Mouse (Mus musculus) small intestine, adult 2 months (tissue): ENCODE data around the gene Slc9a5. TPM values are rescaled to one million over a fixed set of nuclear protein-coding genes. Genes with fewer than 3 reads are reported as not detected.

Source experiments
- H3K27ac ChIP-seq: fragments of 200-500 bp; 2 replicates; pipeline ENCODE4 v1.5.1; 2012; ENCODE audit warnings: low read depth, low read length, control low read depth, inconsistent platforms; ENCODE audit not compliant: insufficient read depth
- H3K27me3 ChIP-seq: fragments of 200-500 bp; 2 replicates; pipeline ENCODE4 v1.6.1; 2012; ENCODE audit warnings: mild to moderate bottlenecking, moderate library complexity, low read length, inconsistent platforms; ENCODE audit not compliant: control insufficient read depth, insufficient read depth
- H3K36me3 ChIP-seq: fragments of 200-500 bp; 2 replicates; pipeline ENCODE4 v1.6.1; 2012; ENCODE audit warnings: mild to moderate bottlenecking, low read length, control low read depth, inconsistent platforms; ENCODE audit not compliant: control insufficient read depth, insufficient read depth
- H3K4me1 ChIP-seq: fragments of 200-500 bp; 2 replicates; pipeline ENCODE4 v1.6.1; 2012; ENCODE audit warnings: low read length, inconsistent platforms, mixed read lengths; ENCODE audit not compliant: control insufficient read depth, insufficient read depth, insufficient read length
- H3K4me3 ChIP-seq: fragments of 200-500 bp; 2 replicates; pipeline ENCODE4 v1.5.1; 2012; ENCODE audit warnings: low read depth, mild to moderate bottlenecking, control low read depth, inconsistent platforms, low read length, moderate library complexity
- CTCF ChIP-seq: fragments of 200-500 bp; IDR thresholded peaks from 2 replicates; pipeline ENCODE4 v1.5.1; 2012; ENCODE audit warnings: low read depth, mild to moderate bottlenecking, control low read depth, inconsistent platforms, low read length, moderate library complexity, mixed read lengths; ENCODE audit not compliant: insufficient replicate concordance, insufficient read length; ENCODE audit errors: extremely low read depth
- POLR2A ChIP-seq: fragments of 200-500 bp; IDR thresholded peaks from 2 replicates; pipeline ENCODE4 v1.6.1; 2012; ENCODE audit warnings: low read depth, mild to moderate bottlenecking, control low read depth, inconsistent platforms, low read length, moderate library complexity
- WGBS: fragments of 180-500 bp; shearing (Covaris S2); methylation state at CpG from one replicate; pipeline ENCODE4 v1.1.7; 2018; 5-methylcytosine and 5-hydroxymethylcytosine counted together
- polyA plus RNA-seq: library from polyadenylated mRNA; depleted of rRNA; stranded (reverse); fragments of >200 nt; gene quantifications from 2 replicates; pipeline ENCODE4 v1.2.3, GENCODE M21; 2012

Slc9a5 gene
- polyA plus RNA-seq, 1 experiment: 3.1 TPM

DNA sequence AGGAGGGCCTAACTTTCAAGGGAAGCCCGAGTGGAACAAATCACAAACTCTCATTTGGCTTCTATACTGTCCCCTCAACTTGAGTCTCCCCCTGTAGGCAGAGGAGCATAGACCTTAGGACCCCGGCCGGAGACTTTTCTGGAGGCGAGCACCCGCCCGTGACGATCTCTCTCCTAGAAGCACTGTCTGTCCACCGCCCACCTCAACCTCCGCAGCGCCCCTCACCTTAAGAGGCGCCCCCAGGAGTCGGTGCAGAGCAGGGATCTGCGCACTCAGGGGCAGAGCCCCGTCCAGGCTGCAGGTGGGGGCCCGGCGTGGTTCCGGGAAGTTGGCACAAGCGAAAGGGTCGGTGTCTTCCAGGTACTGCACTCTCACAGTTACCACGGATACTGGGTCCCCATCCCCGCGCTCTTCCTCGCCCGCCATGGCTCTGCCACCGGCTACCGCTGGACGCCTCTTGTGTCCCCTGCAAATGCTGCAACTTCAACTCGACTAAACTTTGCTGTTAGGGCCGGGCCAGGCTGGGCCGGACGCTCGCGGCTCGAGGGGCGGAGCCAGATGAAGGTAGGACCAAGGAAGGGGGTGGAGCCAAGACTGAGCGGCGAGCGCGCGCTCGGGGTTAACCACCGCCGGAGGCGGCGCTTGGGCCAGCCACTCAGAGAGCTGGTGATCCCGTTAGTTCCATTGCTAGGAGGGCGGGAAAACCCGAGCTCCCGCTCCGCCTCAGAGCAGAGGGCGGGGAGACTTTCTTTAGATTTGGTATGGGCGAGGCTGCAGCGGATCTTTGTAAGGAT, 1.0 kb upstream of the Slc9a5 start, which contains the start of gene Fhod1:
Gene Fhod1 (minus strand): TSS at position 526 of the 794 bp plus-strand sequence.
- peaks cover 11% of the 10 kb centered on the region; the same call in 1 of the 2 replicates for H3K27me3 ChIP-seq
- H3K27ac ChIP-seq: peak within 1 kb of the TSS; percentile 55
- TF ChIP-seq POLR2A (peak; percentile 87), CTCF (no peak)
- WGBS: under 1% methylated on average over 53 of the region's 53 CpGs
- peak within 1 kb of the TSS; percentile 77 for H3K4me3 ChIP-seq
- H3K4me1 ChIP-seq: peaks cover 22% of the 10 kb centered on the region
- no peaks in the 10 kb centered on the region for H3K36me3 ChIP-seq

DNA sequence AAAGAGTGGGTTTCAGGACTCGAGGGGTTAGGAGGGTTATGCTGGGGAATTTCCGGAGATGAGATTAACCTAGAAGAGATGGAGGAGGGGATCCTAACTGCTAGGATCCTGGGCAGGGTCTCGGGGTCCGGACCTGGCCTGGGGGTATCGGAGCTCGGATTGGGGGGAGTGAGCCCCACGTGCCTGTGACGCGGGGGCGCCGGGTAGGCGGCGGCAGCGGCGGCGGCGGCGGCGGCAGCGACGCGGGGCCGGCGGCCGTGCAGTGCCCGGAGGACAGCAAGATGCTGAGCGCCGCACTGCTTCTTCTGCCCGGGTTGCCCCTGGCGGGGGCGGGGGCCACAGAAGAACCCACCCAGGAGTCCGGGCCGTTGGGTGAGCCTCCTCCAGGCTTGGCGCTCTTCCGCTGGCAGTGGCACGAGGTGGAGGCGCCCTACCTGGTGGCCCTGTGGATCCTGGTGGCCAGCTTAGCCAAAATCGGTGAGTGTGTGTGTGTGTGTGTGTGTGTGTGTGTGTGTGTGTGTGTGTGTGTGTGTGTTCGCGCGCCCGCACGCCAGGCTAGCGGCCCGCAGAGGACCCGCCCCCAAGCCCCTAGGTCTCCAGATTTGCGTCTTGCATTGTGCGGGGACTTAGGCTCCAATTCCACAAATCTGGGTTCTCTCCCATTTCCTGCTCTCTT, 591 bp downstream of the Slc9a5 start:
- Histone ChIP-seq H3K4me1 (peaks cover 20% of the 10 kb centered on the region), H3K4me3 (peak overlapping the region; percentile 66), H3K36me3 (no peaks in the 10 kb centered on the region), H3K27ac (no peak overlapping the region), H3K27me3 (peaks cover 11% of the 10 kb centered on the region; the same call in 1 of the 2 replicates)
- WGBS: 2% methylated on average over 40 of the region's 48 CpGs
- TF ChIP-seq CTCF: no peak
- TF ChIP-seq POLR2A: no peak

DNA sequence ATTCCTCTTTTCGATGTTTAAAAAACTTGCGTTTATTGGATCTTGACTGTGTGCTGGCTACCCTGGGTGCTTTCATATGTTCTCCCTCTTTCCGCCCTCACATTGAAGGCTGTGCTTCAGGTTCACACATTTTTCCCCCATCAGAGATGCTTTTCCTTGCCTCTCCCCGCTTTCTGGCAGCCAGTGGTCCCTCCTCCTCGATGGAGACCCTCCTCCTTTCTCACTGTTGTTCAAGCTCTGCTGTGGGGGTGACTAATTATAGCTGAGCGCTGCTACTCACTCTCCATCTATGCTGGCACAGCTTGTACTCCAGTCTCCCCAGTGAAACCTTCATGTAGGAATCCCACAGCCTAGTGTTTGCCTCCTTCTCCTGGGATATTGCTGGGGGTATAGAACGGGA, 1.5 kb downstream of the Slc9a5 start:
- 80% methylated on average over 7 of the region's 7 CpGs for WGBS
- no peak for TF ChIP-seq POLR2A
- no peak for TF ChIP-seq CTCF

DNA sequence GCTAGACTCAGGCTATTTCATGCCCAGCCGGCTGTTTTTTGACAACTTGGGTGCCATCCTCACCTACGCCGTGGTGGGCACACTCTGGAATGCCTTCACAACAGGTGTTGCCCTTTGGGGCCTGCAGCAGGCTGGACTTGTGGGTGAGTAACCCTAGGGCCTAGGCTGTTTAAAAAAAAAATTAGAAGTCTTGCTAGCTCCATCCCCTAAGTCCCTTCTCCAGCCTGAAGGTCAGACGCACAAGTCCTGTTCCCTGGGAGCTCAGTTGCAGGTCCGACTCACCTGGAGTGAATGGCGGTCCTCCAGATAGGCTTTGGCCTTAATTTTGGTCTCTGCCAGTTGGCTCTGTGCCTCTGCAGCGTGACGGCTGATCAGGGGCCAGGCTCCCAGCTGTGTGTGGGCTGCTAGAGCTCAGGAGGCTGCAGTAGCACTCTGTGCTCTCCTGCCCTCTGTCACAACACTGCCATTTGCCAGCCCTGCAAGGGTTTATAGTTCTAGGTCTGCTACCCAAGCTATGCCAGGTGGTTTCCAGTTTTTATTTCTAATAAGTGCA, 5.0 kb downstream of the Slc9a5 start:
- Histone ChIP-seq H3K4me1 (peaks cover 14% of the 10 kb centered on the region), H3K4me3 (no peak overlapping the region), H3K27ac (no peak overlapping the region), H3K27me3 (peaks cover 11% of the 10 kb centered on the region; the same call in 1 of the 2 replicates), H3K36me3 (no peaks in the 10 kb centered on the region)
- TF ChIP-seq POLR2A (no peak), CTCF (no peak)
- 62% methylated on average over 8 of the region's 8 CpGs for WGBS

More for the DNA sequence above, 1.5 kb downstream of the Slc9a5 start:
- H3K4me3 ChIP-seq: no peak overlapping the region
- peaks cover 11% of the 10 kb centered on the region; the same call in 1 of the 2 replicates for H3K27me3 ChIP-seq
- no peak overlapping the region for H3K27ac ChIP-seq
- peaks cover 21% of the 10 kb centered on the region for H3K4me1 ChIP-seq
- H3K36me3 ChIP-seq: no peaks in the 10 kb centered on the region

DNA sequence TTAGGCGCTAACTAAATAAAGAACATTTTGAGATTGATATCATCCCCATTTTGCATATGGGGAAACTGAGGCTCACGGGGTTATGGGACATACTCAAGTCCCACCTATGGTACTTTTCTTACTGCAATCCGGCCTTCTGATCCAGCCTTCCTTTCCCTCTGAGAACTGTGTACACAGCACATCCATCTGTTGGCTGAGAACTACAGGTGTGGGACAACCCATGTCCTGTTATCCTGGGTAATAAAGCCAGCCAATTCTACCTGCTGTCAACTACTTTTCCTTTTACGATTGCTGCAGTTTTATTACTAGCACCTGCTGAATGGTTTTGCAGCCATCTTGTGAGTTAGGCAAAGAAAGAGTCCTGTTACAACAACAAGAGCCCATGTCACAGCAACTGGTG, 5.9 kb downstream of the Slc9a5 start:
- TF ChIP-seq POLR2A (no peak), CTCF (no peak)
- 51% methylated on average over 4 of the region's 4 CpGs for WGBS

DNA sequence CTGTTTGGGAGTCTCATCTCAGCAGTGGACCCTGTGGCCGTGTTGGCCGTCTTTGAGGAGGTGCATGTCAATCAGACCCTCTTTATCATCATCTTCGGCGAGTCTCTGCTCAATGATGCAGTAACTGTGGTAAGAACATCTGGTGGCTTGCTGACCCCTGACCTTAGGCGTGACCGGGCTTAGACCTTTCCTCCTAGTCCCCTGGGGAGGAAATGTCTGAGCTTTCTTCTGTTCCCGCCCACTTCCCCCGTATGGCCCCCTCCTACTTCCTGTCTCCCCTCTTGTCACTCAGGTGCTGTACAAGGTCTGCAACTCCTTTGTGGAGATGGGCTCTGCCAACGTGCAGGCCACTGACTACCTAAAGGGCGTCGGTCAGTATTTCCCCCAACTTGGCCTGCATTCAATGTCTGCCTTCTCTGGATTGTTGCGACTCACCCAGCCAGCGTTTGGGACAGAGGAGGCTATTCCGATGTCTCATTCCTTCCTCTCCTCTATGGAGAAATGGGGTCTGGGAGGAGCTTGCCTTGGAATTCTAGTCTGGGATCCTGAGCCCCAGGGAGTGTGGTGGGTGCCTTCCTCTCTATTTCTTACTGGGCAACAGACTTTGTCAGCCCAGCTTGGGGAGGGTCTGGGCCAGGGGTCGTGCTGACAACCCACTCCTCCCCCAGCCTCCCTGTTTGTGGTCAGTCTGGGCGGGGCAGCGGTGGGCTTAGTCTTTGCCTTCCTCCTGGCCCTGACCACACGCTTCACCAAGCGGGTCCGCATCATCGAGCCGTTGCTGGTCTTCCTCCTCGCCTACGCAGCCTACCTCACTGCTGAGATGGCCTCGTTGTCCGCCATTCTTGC, 6.8 kb downstream of the Slc9a5 start:
- H3K4me3 ChIP-seq: no peak overlapping the region
- H3K27me3 ChIP-seq: no peaks in the 10 kb centered on the region
- no peak for TF ChIP-seq CTCF
- TF ChIP-seq POLR2A: no peak
- peak overlapping the region; percentile 6; the same call in 1 of the 2 replicates for H3K27ac ChIP-seq
- peaks cover 11% of the 10 kb centered on the region for H3K4me1 ChIP-seq
- WGBS: 71% methylated on average over 26 of the region's 26 CpGs
- H3K36me3 ChIP-seq: no peaks in the 10 kb centered on the region

More for the DNA sequence above, 5.9 kb downstream of the Slc9a5 start:
- 0 out of 2 replicates have a peak, but pooled peaks cover 3% of the 10 kb centered on the region for H3K27me3 ChIP-seq
- peaks cover 11% of the 10 kb centered on the region for H3K4me1 ChIP-seq
- H3K4me3 ChIP-seq: no peak overlapping the region
- peak overlapping the region; percentile 6; the same call in 1 of the 2 replicates for H3K27ac ChIP-seq
- H3K36me3 ChIP-seq: no peaks in the 10 kb centered on the region
